Mouse (Mus musculus): Measurements from ENCODE around the gene Styx.

Styx gene

DNA sequence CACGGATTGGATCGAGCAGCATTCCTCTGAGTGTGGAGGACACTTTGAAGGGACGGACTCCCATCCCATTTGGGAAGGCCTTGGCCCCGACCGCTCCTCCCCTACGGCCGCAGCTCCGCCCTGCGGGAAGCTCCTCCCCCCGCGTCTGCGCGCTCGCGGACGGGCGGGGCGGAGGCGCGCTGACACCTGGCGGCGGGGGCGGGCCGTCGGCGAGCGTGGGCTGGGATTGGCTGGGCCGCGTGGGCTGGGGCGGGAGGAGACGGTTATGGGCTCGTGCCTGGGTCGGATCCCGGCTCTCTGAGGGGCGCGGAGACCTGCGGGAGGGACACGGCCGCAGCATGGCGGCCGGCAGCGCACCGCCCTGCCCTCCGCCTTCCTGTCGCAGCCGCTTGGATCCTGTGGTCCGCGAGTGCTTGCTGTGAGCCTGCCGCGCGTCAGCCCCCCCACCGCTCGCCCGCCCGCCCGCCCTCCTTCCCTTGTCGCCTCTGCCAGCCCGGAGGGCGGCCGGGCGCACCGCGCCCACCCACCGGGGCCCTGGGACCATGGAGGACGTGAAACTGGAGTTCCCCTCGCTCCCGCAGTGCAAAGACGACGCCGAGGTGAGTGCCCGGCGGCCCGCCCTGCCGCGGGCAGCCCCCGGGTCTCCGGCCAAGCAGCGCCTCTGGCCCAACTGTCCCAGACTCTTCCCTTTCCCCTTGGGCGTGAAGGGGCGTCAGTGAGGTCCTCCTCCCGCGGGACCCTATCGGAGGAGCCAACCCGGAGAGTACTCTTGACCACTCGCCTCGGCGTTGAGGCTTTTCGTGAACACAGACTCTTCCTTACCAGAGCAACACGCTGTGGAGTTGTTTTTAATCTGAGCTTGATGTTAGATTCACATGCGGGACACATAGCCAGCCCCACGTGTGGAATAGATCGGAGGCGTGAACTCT, at the start of gene Styx:
Gene Styx, plus strand, starts transcription at position 163 of the 929 bp plus-strand sequence.
- peak; percentile 70 for DNase-seq (ENCODE audit: low read depth, low spot score)

- no peak for DNase-seq (ENCODE audit: low read depth, low spot score)
Measured at GRCm38 (mm10) chr14:45303939-45304338, 47.0 kb upstream of the Styx start.

DNA sequence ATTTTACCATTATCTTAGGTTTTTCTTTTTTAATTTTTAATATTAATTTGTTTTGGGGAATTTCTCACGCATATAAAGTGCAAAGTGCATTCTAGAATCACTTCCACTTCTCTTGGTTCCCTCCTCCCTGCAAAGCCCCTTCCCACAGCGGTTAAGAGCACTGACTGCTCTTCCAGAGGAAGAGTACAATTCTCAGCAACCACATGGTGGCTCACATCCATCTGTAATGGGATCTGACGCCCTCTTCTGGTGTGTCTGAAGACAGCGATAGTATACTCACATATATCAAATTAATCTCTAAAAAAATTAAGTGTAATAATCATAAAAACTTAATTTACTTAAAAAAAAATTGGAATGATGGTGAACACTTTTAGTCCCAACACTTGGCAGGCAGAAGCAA, 46.5 kb upstream of the Styx start:
- DNase-seq (ENCODE audit: low read depth, low spot score): no peak

DNA sequence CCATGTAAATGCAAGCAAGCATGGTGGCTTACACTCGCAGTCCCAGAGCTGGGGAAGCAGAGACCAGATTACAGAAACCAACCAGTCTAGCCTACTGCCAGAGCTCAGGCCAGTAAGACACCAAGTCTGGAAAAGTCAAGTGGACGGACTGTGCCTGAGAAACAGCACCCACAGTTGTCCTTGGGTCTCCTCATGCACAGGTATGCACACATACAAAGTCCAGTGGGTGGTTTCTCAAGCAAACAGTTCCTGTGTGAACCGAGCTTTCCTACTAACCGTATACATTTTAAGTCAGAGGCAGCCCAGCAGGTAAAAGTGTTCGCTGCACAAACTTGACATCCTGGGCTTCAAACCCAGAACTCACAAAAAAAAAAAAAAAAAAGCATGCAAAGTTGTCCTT, 45.0 kb upstream of the Styx start:
- DNase-seq (ENCODE audit: low read depth, low spot score): no peak

- no peak for DNase-seq (ENCODE audit: low read depth, low spot score)
Measured at GRCm38 (mm10) chr14:45307630-45308328, 43.1 kb upstream of the Styx start.

DNA sequence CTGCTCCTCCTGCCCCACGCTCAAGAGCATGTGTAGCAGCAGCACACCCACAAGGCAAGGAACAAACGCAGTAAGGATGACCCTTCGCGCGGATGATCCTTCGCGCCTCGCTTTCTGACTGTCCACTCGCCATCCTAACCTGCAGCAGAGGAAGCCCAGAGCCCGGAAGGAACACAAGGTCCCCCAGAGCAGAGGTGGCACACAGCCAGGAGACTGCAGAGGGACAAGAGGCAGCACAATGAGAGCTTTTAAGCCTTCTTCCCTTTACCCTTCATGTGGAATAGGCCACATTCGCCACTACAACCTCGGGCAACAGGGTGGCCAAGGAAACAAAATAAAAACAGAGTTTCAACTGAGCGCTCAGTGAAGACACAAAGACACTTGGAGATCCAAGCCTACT, 41.2 kb upstream of the Styx start:
- no peak for DNase-seq (ENCODE audit: low read depth, low spot score)

GRCm38 (mm10) chr14:45310101-45310500, 40.8 kb upstream of the Styx start:
- DNase-seq (ENCODE audit: low read depth, low spot score): no peak

GRCm38 (mm10) chr14:45316927-45317326, 34.0 kb upstream of the Styx start:
- no peak for DNase-seq (ENCODE audit: low read depth, low spot score)

GRCm38 (mm10) chr14:45317921-45318411, 32.9 kb upstream of the Styx start:
- DNase-seq (ENCODE audit: low read depth, low spot score): no peak

GRCm38 (mm10) chr14:45318426-45319236, 32.3 kb upstream of the Styx start, which contains the start of gene Ero1l:
Gene Ero1l, minus strand, starts transcription at chr14:45318771.
- DNase-seq (ENCODE audit: low read depth, low spot score): peak; percentile 45

GRCm38 (mm10) chr14:45319237-45319610, 31.7 kb upstream of the Styx start:
- no peak for DNase-seq (ENCODE audit: low read depth, low spot score)

DNA sequence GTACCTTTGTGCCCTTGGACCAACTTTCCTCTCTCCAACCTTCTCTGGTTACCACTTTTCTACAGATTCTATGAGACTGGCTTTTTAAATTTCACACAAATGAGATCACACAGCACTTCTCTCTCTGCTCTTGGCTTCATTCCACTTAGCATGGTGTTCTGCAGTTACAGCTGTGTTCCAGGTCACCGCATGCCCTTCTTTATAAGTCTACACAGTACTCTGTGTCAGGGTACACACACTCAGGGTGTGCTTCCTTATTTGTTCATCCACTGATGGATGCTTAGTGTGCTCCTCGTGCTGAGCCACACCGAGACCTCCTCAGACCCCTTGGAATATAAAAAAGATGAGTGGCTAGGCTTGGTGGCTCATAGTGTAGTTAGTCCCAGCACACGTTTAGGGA, 30.8 kb upstream of the Styx start:
- DNase-seq (ENCODE audit: low read depth, low spot score): no peak

DNA sequence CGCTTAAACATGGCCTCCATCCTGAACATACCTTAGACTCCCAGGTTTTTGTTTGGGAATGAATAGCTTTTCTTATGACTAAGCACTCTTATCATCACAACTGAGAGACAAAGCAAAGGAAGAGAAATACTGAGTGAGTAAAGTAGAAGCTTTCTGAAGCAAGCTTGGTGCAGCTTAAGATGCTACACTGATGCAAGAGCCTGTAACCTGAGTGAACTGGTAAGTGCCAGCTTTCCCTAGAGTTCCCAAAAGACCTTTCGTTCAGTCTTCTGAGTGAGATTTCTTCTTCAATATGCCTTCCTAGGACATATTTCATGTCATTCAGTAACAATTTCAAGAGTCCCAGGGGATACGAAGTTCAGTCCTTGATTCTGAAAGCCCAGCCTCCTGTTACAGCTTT, 29.8 kb upstream of the Styx start:
- no peak for DNase-seq (ENCODE audit: low read depth, low spot score)

GRCm38 (mm10) chr14:45321622-45322021, 29.3 kb upstream of the Styx start:
- DNase-seq (ENCODE audit: low read depth, low spot score): peak; percentile 33

- no peak for DNase-seq (ENCODE audit: low read depth, low spot score)
Measured at GRCm38 (mm10) chr14:45322450-45322849, 28.4 kb upstream of the Styx start.

DNA sequence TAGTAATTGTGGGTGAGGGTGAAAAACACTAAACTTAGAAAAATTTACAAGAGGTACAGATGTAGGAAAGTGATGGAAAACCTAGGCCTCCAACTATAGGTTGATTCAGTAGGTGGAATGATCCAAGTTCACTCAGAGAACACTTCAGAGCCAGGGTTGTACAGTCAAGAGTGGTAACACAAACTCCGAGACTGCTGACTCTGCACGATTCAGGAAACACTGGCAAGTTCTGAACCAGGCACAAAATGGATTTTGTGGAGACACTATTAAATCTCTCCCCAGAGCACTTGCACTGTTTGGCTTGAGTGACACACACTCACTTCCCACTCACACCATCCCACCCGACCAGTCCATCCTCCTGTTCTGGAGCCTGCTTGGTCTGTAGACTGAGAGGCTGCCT, 27.6 kb upstream of the Styx start:
- DNase-seq (ENCODE audit: low read depth, low spot score): no peak

- DNase-seq (ENCODE audit: low read depth, low spot score): no peak
Measured at GRCm38 (mm10) chr14:45325471-45325870, 25.4 kb upstream of the Styx start.

DNA sequence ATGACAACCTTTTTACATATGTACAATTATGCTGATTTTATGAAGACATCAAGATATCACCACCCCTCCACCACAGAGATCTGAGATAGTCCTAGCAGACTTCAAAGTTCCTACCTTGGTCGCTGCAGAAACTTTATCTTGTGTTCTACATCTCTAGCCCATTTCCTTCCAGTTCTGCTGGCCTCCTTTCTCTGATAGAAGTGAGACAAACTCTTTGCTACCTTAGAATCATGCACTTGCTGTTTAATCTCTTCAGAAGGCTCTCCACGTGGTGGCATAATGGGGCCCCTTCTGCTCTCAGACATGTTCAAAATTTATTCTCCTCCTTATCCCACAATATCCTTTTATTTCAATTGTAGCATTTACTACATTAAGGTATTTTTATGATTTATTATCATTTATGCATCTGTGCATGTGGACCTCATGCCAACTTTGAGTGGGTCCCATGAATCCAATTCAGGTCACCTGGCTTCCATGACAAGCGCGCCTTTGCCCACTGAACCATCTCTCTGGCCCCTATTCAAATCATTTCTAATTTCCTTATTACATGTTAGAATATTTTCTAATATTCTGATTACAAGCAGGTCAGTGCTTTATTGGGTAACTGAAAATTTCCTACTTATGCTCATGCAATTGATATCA, 22.7 kb upstream of the Styx start:
- no peak for DNase-seq (ENCODE audit: low read depth, low spot score)

DNA sequence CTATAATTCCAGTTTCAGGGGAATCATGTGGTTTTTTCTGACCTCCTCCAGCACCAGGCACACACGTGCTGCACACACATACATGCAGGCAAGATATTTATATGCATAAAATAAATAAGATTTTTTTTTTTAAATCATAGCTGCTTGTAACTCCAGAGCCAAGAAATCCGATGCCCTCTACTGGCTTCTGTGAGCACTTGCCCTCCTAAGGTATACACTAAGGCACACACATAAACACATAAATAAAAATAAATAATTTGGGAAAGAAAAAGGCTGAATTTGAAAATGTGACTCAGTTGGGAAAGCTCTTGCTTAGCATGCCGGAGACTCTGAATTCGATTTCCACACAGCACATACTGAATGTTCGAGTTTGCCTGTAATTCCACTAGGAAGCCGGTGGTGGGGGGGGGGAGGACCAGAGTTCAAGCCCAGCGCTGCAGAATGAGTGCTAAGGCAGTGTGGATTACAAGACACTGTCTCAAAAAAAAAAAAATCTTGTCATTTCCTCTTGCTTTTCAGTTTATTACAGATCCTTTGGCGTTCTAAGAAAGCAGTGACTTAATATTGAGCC, 21.8 kb upstream of the Styx start:
- no peak for DNase-seq (ENCODE audit: low read depth, low spot score)

GRCm38 (mm10) chr14:45329589-45330181, 21.2 kb upstream of the Styx start, which contains the start of gene Psmc6:
Gene Psmc6, plus strand, starts transcription at chr14:45329788.
- DNase-seq (ENCODE audit: low read depth, low spot score): peak; percentile 92

Measured in telencephalon, adult 2 months (tissue).